Mouse (Mus musculus): ENCODE data around the gene Tmc6.

DNA sequence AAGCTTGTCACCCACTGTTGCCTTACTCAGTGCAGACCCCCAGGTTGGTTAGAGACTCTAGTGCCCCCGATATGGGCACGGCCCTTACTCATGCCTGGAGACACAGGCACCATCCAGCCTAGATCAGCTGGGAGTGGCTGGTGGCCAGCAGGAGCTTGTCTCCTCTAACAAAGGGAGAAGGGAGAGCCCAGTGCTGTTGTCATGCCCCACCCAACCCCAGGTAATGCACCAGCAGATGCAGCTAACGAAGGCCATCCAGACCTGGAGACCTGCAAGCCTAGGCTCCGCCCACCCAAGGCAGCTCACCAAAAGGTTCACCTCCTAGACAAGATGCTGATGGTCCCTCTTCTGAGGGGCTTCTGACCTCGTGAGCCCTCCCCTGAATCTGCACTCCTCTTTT, 16.6 kb downstream of the Tmc6 start:
- TF ChIP-seq HCFC1 (IDR thresholded peaks at IDR 0.05; ENCODE audit: borderline replicate concordance, insufficient read depth, low read length): no peak
- no peak for TF ChIP-seq ZNF384 (IDR thresholded peaks at IDR 0.05; ENCODE audit: low read depth, low read length)
- TF ChIP-seq ZC3H11A (IDR thresholded peaks at IDR 0.05; ENCODE audit: borderline replicate concordance, low read depth, low read length): no peak

Data from ES-E14 (cell line).